Mouse (Mus musculus) bone marrow macrophage, adult 2 months (primary cell): ENCODE measurements around the gene Muc20. TPM values are rescaled to one million over a fixed set of nuclear protein-coding genes. Genes with fewer than 3 reads are reported as not detected.

Source experiments
- H3K27ac ChIP-seq: 2 replicates; pipeline ENCODE4 v1.5.1; 2012; ENCODE audit warnings: low read depth, low read length; ENCODE audit not compliant: insufficient read depth
- H3K4me1 ChIP-seq: 2 replicates; pipeline ENCODE4 v1.6.1; 2012; ENCODE audit warnings: low read length; ENCODE audit not compliant: control insufficient read depth, insufficient read depth
- H3K4me3 ChIP-seq: 2 replicates; pipeline ENCODE4 v1.5.1; 2012; ENCODE audit warnings: mild to moderate bottlenecking, low read length, moderate library complexity; ENCODE audit not compliant: insufficient read depth
- CTCF ChIP-seq: IDR thresholded peaks from 2 replicates; pipeline ENCODE4 v1.5.1; 2012; ENCODE audit warnings: low read depth, mild to moderate bottlenecking, low read length, moderate library complexity
- POLR2A ChIP-seq: IDR thresholded peaks from 2 replicates; pipeline ENCODE4 v1.6.1; 2012; ENCODE audit warnings: mild to moderate bottlenecking, low read depth, low read length, borderline replicate concordance
- polyA plus RNA-seq: library from polyadenylated mRNA; stranded (reverse); fragments of >200 nt; gene quantifications from 2 replicates; pipeline ENCODE4 v1.2.4, GENCODE M21; 2012; ENCODE audit not compliant: missing spikeins, insufficient read depth, insufficient read length

The Muc20 gene
- polyA plus RNA-seq, 1 experiment, result not detected

DNA sequence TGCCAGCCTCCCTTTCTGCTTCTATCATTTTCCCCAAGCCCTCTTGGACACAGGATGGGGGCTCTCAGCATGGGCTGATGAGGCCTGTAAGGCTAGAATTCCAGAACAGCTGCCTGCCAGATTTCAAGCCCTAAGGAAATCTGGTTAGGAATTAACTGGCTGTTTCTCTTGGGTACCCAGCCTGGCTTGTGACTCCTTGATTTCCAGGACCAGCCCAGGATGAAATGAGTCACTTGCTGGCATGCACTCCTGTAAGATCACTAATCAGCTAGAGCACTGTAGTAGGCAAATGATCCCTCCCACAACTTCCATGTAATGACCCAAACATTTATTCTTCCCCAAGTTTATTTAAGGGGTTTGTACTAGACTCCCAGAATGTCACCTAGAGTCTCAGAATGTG is 69.0 kb downstream of the Muc20 start:
- H3K27ac ChIP-seq, result no peak overlapping the region

More for the DNA sequence above, 69.0 kb downstream of the Muc20 start:
- TF ChIP-seq POLR2A (no peak), CTCF (no peak)
- no peak overlapping the region for H3K4me3 ChIP-seq
- no peaks in the 10 kb centered on the region for H3K4me1 ChIP-seq

Other genes starting within 250 kb of the Muc20 start
- gene Tfrc, start 188.5 kb downstream of the Muc20 start, polyA plus RNA-seq, result 45.0 and 47.0 TPM in 2 replicates
- 3.5 and 6.8 TPM in 2 replicates for gene Tnk2, start 153.6 kb downstream of the Muc20 start, polyA plus RNA-seq
- not detected in 2 replicates for gene Muc4, start 61.5 kb downstream of the Muc20 start, polyA plus RNA-seq
- not detected in 2 replicates for gene Smbd1, start 13.0 kb upstream of the Muc20 start, polyA plus RNA-seq
- 33.0 and 34.7 TPM in 2 replicates for gene Fyttd1, start 80.1 kb upstream of the Muc20 start, polyA plus RNA-seq
- gene Rubcn, start 80.3 kb upstream of the Muc20 start, polyA plus RNA-seq, result 35.4 and 39.7 TPM in 2 replicates
- 29.1 and 32.7 TPM in 2 replicates for gene Lrch3, start 116.7 kb upstream of the Muc20 start, polyA plus RNA-seq